Mouse (Mus musculus): ENCODE measurements at regions not wholly inside any gene's neighbourhood (a gene's known extent, or its start where the extent isn't known, plus 50 kb on each side); places are given as distances from the start of the nearest gene placed in this dataset.

DNA sequence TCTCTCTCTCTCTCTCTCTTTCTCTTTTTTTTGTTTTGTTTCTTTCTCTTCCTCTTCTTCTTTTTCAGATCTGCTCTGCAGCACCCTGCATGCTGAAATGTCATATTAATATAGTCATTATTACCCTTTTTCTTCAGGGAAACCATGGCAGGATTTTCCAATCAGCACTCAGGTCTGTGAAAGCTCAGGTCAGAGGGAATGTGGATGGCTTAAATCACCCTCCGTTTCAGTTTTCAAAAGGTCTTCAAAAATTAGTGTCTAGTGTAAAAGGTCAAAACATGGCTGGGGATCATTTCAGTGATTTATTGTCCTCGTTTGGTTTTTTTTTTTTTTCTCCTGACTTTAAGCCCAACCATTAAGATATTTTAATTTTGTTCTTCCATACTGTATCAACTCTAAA, 261.5 kb downstream of the Nr2f2 start:
- no peak overlapping the region for H3K4me3 ChIP-seq (replicated peaks; ENCODE audit: low read length)
- no peaks in the 10 kb centered on the region for H3K36me3 ChIP-seq (ENCODE audit: control insufficient read depth, insufficient read depth, low read length)
- no peak overlapping the region for H3K9ac ChIP-seq (ENCODE audit: low read length)
- H3K4me1 ChIP-seq (ENCODE audit: control insufficient read depth, insufficient read depth, low read length) = no peaks in the 10 kb centered on the region
- H3K9me3 ChIP-seq (replicated peaks; ENCODE audit: control insufficient read depth, low read length) = no peaks in the 10 kb centered on the region
- no peak overlapping the region for H3K4me2 ChIP-seq (ENCODE audit: low read depth, low read length)
- no peak for ATAC-seq (ENCODE audit: insufficient read depth, low FRiP score)
- no peak overlapping the region for H3K27ac ChIP-seq (ENCODE audit: low read length)
- WGBS = 26% methylated on average over 2 of the region's 2 CpGs
- no peaks in the 10 kb centered on the region for H3K27me3 ChIP-seq (ENCODE audit: control insufficient read depth, insufficient read depth, low read length)

- WGBS = 44% methylated on average over 8 of the region's 8 CpGs
- H3K9me3 ChIP-seq (replicated peaks; ENCODE audit: control insufficient read depth, low read length) = no peaks in the 10 kb centered on the region
- no peaks in the 10 kb centered on the region for H3K27me3 ChIP-seq (ENCODE audit: control insufficient read depth, insufficient read depth, low read length)
- no peak overlapping the region for H3K4me2 ChIP-seq (ENCODE audit: low read depth, low read length)
- no peak overlapping the region for H3K9ac ChIP-seq (ENCODE audit: low read length)
- H3K27ac ChIP-seq (ENCODE audit: low read length) = no peak overlapping the region
- no peaks in the 10 kb centered on the region for H3K36me3 ChIP-seq (ENCODE audit: control insufficient read depth, insufficient read depth, low read length)
- no peak overlapping the region for H3K4me3 ChIP-seq (replicated peaks; ENCODE audit: low read length)
- no peaks in the 10 kb centered on the region for H3K4me1 ChIP-seq (ENCODE audit: control insufficient read depth, insufficient read depth, low read length)
- ATAC-seq (ENCODE audit: insufficient read depth, low FRiP score) = no peak
Observed at GRCm38 (mm10) chr7:70104486-70104885, 262.0 kb downstream of the Nr2f2 start.

DNA sequence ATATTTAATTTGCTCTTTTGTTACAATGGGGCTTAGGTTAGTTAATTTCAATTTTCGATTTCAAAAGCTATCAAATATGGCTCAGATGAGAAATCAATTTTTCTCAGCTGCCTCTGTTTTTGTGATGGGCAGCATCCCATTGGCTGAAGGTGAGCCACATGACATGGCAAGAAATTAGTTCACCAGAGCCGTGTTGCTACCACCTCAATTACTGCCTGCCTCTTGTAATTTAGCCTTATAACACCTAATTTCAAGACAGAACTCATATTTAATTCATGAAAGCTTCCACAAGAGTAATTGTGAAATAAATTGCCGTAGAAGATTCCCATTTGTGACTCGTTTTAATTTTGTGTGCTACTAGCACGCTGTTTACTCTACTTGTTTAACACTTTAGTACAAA, 262.9 kb downstream of the Nr2f2 start:
- H3K4me1 ChIP-seq (ENCODE audit: control insufficient read depth, insufficient read depth, low read length) = no peaks in the 10 kb centered on the region
- no peak overlapping the region for H3K27ac ChIP-seq (ENCODE audit: low read length)
- no peak overlapping the region for H3K9ac ChIP-seq (ENCODE audit: low read length)
- H3K27me3 ChIP-seq (ENCODE audit: control insufficient read depth, insufficient read depth, low read length) = no peaks in the 10 kb centered on the region
- WGBS = 75% methylated on average over 5 of the region's 5 CpGs
- H3K4me3 ChIP-seq (replicated peaks; ENCODE audit: low read length) = no peak overlapping the region
- no peaks in the 10 kb centered on the region for H3K9me3 ChIP-seq (replicated peaks; ENCODE audit: control insufficient read depth, low read length)
- no peaks in the 10 kb centered on the region for H3K36me3 ChIP-seq (ENCODE audit: control insufficient read depth, insufficient read depth, low read length)
- no peak overlapping the region for H3K4me2 ChIP-seq (ENCODE audit: low read depth, low read length)
- ATAC-seq (ENCODE audit: insufficient read depth, low FRiP score) = no peak

GRCm38 (mm10) chr7:70099001-70099400, 267.5 kb downstream of the Nr2f2 start:
- Histone ChIP-seq H3K27me3 (ENCODE audit: control insufficient read depth, insufficient read depth, low read length) (no peaks in the 10 kb centered on the region), H3K27ac (ENCODE audit: low read length) (no peak overlapping the region), H3K4me1 (ENCODE audit: control insufficient read depth, insufficient read depth, low read length) (no peaks in the 10 kb centered on the region), H3K4me2 (ENCODE audit: low read depth, low read length) (no peak overlapping the region), H3K4me3 (replicated peaks; ENCODE audit: low read length) (no peak overlapping the region), H3K9ac (ENCODE audit: low read length) (no peak overlapping the region), H3K9me3 (replicated peaks; ENCODE audit: control insufficient read depth, low read length) (no peaks in the 10 kb centered on the region), H3K36me3 (ENCODE audit: control insufficient read depth, insufficient read depth, low read length) (no peaks in the 10 kb centered on the region)
- no peak for ATAC-seq (ENCODE audit: insufficient read depth, low FRiP score)
- 92% methylated on average over 1 of the region's 1 CpGs for WGBS

DNA sequence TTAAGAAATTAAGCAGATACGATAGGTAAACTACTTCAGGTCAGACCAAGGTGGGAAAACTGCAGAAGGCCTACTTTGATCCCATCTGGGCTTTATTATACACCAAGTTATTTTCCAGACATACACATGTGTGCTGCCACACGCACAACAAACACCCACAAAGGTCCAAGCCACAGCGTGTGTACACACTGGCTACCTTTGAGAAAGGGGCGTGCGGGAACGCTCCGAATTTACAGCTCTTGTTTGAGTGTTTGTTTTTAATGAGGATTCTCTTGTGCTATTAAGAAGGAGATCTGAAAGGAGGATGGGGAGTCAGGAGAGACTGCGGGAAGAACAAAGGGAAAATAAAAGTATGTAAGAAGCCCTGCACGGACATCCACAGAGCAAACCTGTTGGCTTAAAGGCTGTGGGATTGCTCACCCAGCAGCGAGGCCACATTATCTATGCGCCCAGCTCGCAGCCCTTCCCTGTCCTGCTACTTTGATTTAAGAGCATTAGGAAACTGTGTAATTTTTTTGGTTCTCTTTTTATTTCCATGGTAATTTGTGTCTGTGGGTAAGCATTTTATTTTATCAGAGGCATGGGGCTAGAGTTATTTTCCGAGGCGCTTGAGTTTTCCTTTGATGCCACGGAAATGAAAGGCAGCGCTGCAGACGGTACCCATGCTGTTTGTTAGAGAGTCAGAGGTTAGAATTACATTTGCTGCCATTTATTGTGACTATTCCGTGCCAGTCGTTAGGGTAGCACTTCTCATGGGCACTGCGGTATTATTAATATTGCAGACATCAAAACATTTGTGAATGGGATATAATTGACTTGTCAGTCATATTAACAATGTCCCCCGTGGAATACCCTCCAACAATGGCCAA, 272.4 kb downstream of the Nr2f2 start:
- no peak for ATAC-seq (ENCODE audit: insufficient read depth, low FRiP score)
- Histone ChIP-seq H3K9me3 (replicated peaks; ENCODE audit: control insufficient read depth, low read length) (0 out of 2 replicates have a peak, but pooled peaks cover 3% of the 10 kb centered on the region), H3K9ac (ENCODE audit: low read length) (no peak overlapping the region), H3K4me3 (replicated peaks; ENCODE audit: low read length) (no peak overlapping the region), H3K4me2 (ENCODE audit: low read depth, low read length) (no peak overlapping the region), H3K36me3 (ENCODE audit: control insufficient read depth, insufficient read depth, low read length) (no peaks in the 10 kb centered on the region), H3K27ac (ENCODE audit: low read length) (no peak overlapping the region), H3K4me1 (ENCODE audit: control insufficient read depth, insufficient read depth, low read length) (no peaks in the 10 kb centered on the region), H3K27me3 (ENCODE audit: control insufficient read depth, insufficient read depth, low read length) (no peaks in the 10 kb centered on the region)
- 75% methylated on average over 21 of the region's 21 CpGs for WGBS

DNA sequence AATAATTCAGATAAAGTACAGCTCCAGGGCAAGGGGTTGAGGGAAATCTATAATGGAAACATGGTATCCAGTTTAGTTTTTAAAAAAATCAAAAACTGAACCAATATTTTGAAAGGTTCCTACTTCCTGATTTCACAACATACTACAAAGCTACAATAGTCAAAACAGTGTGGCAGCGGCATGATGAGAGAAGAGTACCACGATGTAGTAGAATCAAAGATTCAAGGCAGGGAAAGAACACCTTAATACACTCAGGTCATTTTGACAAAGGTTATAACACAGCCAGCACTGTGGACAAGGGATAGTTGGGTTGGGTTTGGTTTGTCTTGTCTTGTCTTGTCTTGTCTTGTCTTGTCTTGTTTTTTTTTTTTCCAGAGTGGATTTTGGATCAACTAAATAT, 274.4 kb downstream of the Nr2f2 start:
- Histone ChIP-seq H3K4me1 (ENCODE audit: control insufficient read depth, insufficient read depth, low read length) (no peaks in the 10 kb centered on the region), H3K36me3 (ENCODE audit: control insufficient read depth, insufficient read depth, low read length) (no peaks in the 10 kb centered on the region), H3K27me3 (ENCODE audit: control insufficient read depth, insufficient read depth, low read length) (no peaks in the 10 kb centered on the region), H3K9ac (ENCODE audit: low read length) (no peak overlapping the region), H3K4me2 (ENCODE audit: low read depth, low read length) (no peak overlapping the region), H3K4me3 (replicated peaks; ENCODE audit: low read length) (no peak overlapping the region), H3K9me3 (replicated peaks; ENCODE audit: control insufficient read depth, low read length) (0 out of 2 replicates have a peak, but pooled peaks cover 3% of the 10 kb centered on the region), H3K27ac (ENCODE audit: low read length) (no peak overlapping the region)
- WGBS = 96% methylated on average over 2 of the region's 2 CpGs
- no peak for ATAC-seq (ENCODE audit: insufficient read depth, low FRiP score)

DNA sequence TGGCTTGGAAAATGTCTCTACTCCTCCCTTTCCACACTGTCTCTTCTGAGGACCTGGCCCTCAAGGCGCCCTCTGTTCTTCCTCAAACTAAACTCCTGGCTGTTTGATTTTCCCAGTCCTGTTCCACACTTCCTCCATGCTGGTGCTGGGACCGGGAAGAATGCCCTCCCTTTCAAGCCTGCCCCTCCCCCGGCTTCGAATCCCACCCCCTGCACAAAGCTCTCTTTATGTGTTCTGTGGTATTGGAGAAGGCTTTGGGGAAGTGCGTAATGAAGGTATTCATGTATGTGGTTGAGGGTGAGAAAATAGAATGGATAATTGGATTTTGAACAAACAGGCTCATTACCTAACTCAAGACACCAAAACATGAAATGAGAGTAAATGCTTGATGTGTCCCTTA, 277.4 kb downstream of the Nr2f2 start:
- no peaks in the 10 kb centered on the region for H3K4me1 ChIP-seq (ENCODE audit: control insufficient read depth, insufficient read depth, low read length)
- H3K27me3 ChIP-seq (ENCODE audit: control insufficient read depth, insufficient read depth, low read length) = no peaks in the 10 kb centered on the region
- H3K36me3 ChIP-seq (ENCODE audit: control insufficient read depth, insufficient read depth, low read length) = no peaks in the 10 kb centered on the region
- ATAC-seq (ENCODE audit: insufficient read depth, low FRiP score) = no peak
- no peak overlapping the region for H3K27ac ChIP-seq (ENCODE audit: low read length)
- no peak overlapping the region for H3K4me2 ChIP-seq (ENCODE audit: low read depth, low read length)
- H3K9me3 ChIP-seq (replicated peaks; ENCODE audit: control insufficient read depth, low read length) = 0 out of 2 replicates have a peak, but pooled peaks cover 3% of the 10 kb centered on the region
- no peak overlapping the region for H3K9ac ChIP-seq (ENCODE audit: low read length)
- WGBS = 60% methylated on average over 5 of the region's 5 CpGs
- no peak overlapping the region for H3K4me3 ChIP-seq (replicated peaks; ENCODE audit: low read length)

DNA sequence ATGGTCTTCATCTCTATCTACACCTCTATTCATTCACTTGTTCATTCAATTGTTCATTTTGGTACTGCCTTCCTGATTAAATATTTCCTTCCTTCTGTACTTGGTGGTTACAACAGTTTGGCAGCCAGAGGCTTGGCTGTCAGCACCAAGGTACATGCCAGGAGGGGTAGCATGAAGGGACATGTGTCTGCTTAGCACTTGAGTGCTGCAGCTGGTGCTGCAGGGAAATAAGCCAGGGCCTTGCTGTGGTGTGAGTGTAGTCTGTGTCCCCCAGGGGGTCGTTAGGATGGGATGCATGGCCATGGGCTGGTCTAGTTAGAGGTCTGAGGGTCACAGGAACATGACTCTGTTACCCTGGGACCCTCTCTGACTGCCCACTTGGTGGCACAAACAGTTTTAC, 296.9 kb downstream of the Nr2f2 start:
- WGBS = 42% methylated on average over 1 of the region's 1 CpGs
- no peaks in the 10 kb centered on the region for H3K36me3 ChIP-seq (ENCODE audit: control insufficient read depth, insufficient read depth, low read length)
- no peaks in the 10 kb centered on the region for H3K9me3 ChIP-seq (replicated peaks; ENCODE audit: control insufficient read depth, low read length)
- H3K4me2 ChIP-seq (ENCODE audit: low read depth, low read length) = no peak overlapping the region
- ATAC-seq (ENCODE audit: insufficient read depth, low FRiP score) = no peak
- H3K27ac ChIP-seq (ENCODE audit: low read length) = no peak overlapping the region
- H3K4me1 ChIP-seq (ENCODE audit: control insufficient read depth, insufficient read depth, low read length) = peaks cover 5% of the 10 kb centered on the region; the same call in 1 of the 2 replicates
- H3K27me3 ChIP-seq (ENCODE audit: control insufficient read depth, insufficient read depth, low read length) = no peaks in the 10 kb centered on the region
- H3K4me3 ChIP-seq (replicated peaks; ENCODE audit: low read length) = no peak overlapping the region
- H3K9ac ChIP-seq (ENCODE audit: low read length) = no peak overlapping the region

DNA sequence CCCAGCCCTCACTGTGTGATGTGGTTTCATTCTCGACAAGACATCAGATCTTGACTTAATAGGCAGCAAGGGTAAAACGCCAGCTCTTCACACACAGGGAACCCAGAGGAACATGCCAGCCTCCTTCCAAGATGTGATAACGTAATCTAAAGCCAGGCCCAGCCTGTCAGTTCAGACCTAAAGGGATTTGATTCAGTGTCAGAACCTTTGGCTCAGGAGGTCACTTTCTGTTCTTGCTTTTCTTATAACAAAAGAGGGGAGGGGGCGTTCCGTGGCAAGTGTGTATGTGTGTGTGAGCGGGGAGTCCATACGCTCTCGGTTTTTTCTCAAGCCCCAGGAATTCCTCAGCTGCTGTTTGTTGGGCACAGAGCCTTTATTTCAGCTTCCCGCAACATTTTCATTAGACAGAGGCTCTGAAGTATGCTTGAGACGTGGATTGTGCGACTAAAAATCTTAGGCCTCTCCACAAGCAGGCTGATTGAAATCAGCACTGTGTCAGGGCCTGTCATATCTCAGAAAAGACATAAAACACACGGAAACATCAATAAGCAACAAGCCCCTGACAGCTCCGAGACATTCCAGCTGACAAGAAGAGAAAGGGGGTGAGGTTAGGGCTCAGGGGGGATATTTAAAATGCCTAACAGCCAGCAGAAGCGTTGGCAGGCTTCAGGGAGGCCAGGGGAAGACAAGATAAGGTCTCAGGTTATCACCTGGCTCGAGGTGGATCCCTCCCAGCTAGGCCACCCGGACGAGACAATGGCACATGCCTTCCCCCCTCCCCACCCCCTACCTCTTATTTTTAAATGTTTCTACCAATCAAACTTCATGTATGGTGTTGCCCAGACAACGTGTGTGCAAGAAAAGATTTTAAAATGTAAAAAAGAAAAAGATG, 298.5 kb downstream of the Nr2f2 start:
- no peaks in the 10 kb centered on the region for H3K36me3 ChIP-seq (ENCODE audit: control insufficient read depth, insufficient read depth, low read length)

More for the DNA sequence above, 298.5 kb downstream of the Nr2f2 start:
- H3K9me3 ChIP-seq (replicated peaks; ENCODE audit: control insufficient read depth, low read length) = no peaks in the 10 kb centered on the region
- H3K4me1 ChIP-seq (ENCODE audit: control insufficient read depth, insufficient read depth, low read length) = peaks cover 5% of the 10 kb centered on the region; the same call in 1 of the 2 replicates
- no peaks in the 10 kb centered on the region for H3K27me3 ChIP-seq (ENCODE audit: control insufficient read depth, insufficient read depth, low read length)
- H3K4me3 ChIP-seq (replicated peaks; ENCODE audit: low read length) = no peak overlapping the region
- ATAC-seq (ENCODE audit: insufficient read depth, low FRiP score) = no peak
- no peak overlapping the region for H3K27ac ChIP-seq (ENCODE audit: low read length)
- 20% methylated on average over 18 of the region's 18 CpGs for WGBS
- 0 out of 2 replicates have a peak overlapping the region, but pooled peaks have one; percentile 14 for H3K9ac ChIP-seq (ENCODE audit: low read length)
- H3K4me2 ChIP-seq (ENCODE audit: low read depth, low read length) = peak overlapping the region; percentile 22

Data from stomach, embryonic 16.5 days (tissue).